Mouse (Mus musculus) leukemia stem cell, adult 10-12 weeks (primary cell): Measurements from ENCODE around the gene Gm20671. TPM values are rescaled to one million over a fixed set of nuclear protein-coding genes. Genes with fewer than 3 reads are reported as not detected.

Experiments
- polyA plus RNA-seq: library from polyadenylated mRNA; stranded (reverse); fragments of >175 nt; gene quantifications from 2 replicates; pipeline ENCODE4 v1.2.3, GENCODE M21; 2012; ENCODE audit warnings: low replicate concordance

Gene Gm20671
- polyA plus RNA-seq, result 0.21 and 22.6 TPM in 2 replicates

DNA sequence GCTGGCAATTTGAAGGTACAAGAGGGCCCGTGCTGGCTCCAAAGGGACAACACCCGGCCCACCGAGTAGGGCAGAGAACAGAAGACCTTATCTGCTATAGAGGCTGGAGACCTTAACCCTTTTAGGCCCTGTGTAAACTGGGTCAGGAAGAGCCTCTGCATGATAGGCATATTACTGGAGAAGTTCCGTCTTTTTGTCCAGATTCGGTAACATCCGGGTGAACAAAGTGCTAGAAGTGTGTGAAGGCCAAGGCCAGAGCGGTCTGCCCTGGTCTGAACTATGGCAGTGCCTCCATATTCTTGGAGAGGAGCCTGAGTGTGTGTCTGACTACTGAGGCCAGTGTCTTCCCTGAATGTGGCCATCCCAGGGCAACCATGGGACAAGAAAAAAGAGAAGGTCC lies at the start of gene Gm20671:
Gene Gm20671, minus strand, starts transcription at position 101 of the 400 bp plus-strand sequence.

GRCm38 (mm10) chr5:32863253-32864228 lies 36.6 kb upstream of the Gm20671 start, which contains the start of gene Depdc5:
Gene Depdc5, plus strand, starts transcription at chr5:32863701.

DNA sequence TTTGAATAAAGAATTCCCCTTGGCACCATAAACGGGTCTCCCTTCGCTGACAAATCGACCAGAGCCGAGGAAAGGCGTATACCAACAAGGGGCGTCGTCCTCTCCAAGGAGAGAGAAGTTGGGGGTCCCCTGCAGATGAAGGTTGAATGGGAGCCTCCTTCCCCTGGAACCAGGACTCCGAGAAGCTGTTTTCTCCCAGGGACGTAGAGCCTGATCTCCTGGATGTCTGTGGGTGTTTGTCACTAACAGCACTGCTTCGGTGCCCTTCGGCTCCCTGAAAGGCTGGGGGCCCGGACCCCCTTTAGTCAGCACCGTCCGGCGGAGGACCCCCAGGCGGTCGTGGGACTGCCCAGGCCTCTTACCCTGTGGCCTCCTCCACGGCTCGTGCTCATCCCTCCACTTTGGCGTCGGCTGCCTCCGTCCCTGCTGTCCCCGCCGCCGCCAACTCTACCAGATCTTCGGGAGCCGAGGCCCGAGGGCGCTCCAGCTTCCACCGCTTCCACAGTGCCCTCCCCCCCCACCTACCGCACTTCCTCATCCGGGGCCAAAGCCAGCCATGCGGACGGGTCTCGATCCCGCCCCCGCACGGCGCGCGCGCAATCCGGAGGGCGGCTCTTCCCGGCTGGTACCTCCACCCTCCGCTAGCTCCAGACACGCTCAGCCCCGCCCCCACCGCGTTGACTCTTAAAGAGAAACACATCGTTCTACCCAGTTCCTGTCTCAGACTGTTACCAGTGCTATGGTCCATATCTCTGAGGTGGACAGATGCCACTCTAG lies 27.0 kb upstream of the Gm20671 start, which contains the start of gene Prr14l:
Gene Prr14l, minus strand, starts transcription at position 526 of the 777 bp plus-strand sequence.

GRCm38 (mm10) chr5:32785313-32785915 lies 41.5 kb downstream of the Gm20671 start, which contains the start of gene Pisd:
Gene Pisd, minus strand, starts transcription at chr5:32785646.

Other genes with a start within 250 kb of the Gm20671 start
- 0.31 and 0.35 TPM in 2 replicates for gene Yes1, start 215.9 kb downstream of the Gm20671 start, polyA plus RNA-seq
- gene Pisd, start 41.5 kb downstream of the Gm20671 start, polyA plus RNA-seq, result 5.2 and 19.6 TPM in 2 replicates
- gene Prr14l, start 27.1 kb upstream of the Gm20671 start, polyA plus RNA-seq, result 22.2 and 23.4 TPM in 2 replicates
- 2.6 and 3.4 TPM in 2 replicates for gene Depdc5, start 36.6 kb upstream of the Gm20671 start, polyA plus RNA-seq
- gene Ywhah, start 191.7 kb upstream of the Gm20671 start, polyA plus RNA-seq, result 46.6 and 89.2 TPM in 2 replicates